Mouse (Mus musculus) ES-Bruce4 (cell line): ENCODE measurements around the gene Ttbk2. TPM values are rescaled to one million over a fixed set of nuclear protein-coding genes. Genes with fewer than 3 reads are reported as not detected.

ENCODE experiments used
- H3K27ac ChIP-seq: 2 replicates; pipeline ENCODE4 v1.5.1; 2012; ENCODE audit warnings: low read length, inconsistent platforms; ENCODE audit not compliant: insufficient read depth
- H3K27me3 ChIP-seq: 2 replicates; pipeline ENCODE4 v1.6.1; 2012; ENCODE audit warnings: mild to moderate bottlenecking, low read length, inconsistent platforms; ENCODE audit not compliant: control insufficient read depth, poor library complexity, insufficient read depth, severe bottlenecking
- H3K36me3 ChIP-seq: 2 replicates; pipeline ENCODE4 v1.6.1; 2012; ENCODE audit warnings: inconsistent platforms, mild to moderate bottlenecking, low read length, moderate library complexity; ENCODE audit not compliant: control insufficient read depth, poor library complexity, insufficient read depth, severe bottlenecking
- H3K4me1 ChIP-seq: one replicate; pipeline ENCODE4 v1.8.1; 2011; ENCODE audit warnings: low read length; ENCODE audit not compliant: control insufficient read depth, insufficient read depth
- H3K4me3 ChIP-seq: 2 replicates; pipeline ENCODE4 v1.5.1; 2011; ENCODE audit warnings: low read depth, mild to moderate bottlenecking, low read length
- H3K9ac ChIP-seq: 2 replicates; pipeline ENCODE4 v1.6.1; 2012; ENCODE audit warnings: low read depth, mild to moderate bottlenecking, inconsistent platforms; ENCODE audit not compliant: poor library complexity, severe bottlenecking
- H3K9me3 ChIP-seq: replicated peaks from 2 replicates; pipeline ENCODE4 v1.6.1; 2012; ENCODE audit warnings: mild to moderate bottlenecking, low read length, inconsistent platforms; ENCODE audit not compliant: control insufficient read depth, poor library complexity, insufficient read depth, severe bottlenecking
- CTCF ChIP-seq: IDR thresholded peaks from one replicate; pipeline ENCODE4 v1.8.1; 2011; ENCODE audit warnings: low read depth, low read length
- EP300 ChIP-seq: IDR thresholded peaks from 2 replicates; pipeline ENCODE4 v1.6.1; 2011; ENCODE audit warnings: low read depth, low read length; ENCODE audit not compliant: insufficient read depth
- POLR2A ChIP-seq: IDR thresholded peaks from one replicate; pipeline ENCODE4 v1.8.1; 2011; ENCODE audit warnings: low read length; ENCODE audit not compliant: insufficient read depth
- polyA plus RNA-seq: library from polyadenylated mRNA; stranded (reverse); fragments of >200 nt; gene quantifications from 2 replicates; pipeline ENCODE4 v1.2.4, GENCODE M21; 2011; ENCODE audit warnings: low read depth; ENCODE audit not compliant: missing spikeins, insufficient read depth, insufficient read length

Ttbk2 gene
- polyA plus RNA-seq, 1 experiment: 13.0 TPM

- no peak for TF ChIP-seq POLR2A
- no peak for TF ChIP-seq EP300
- no peak for TF ChIP-seq CTCF
- Histone ChIP-seq H3K4me3 (no peak overlapping the region), H3K4me1 (no peaks in the 10 kb centered on the region), H3K27me3 (no peaks in the 10 kb centered on the region), H3K27ac (no peak overlapping the region), H3K9ac (no peak overlapping the region), H3K36me3 (no peaks in the 10 kb centered on the region), H3K9me3 (no peaks in the 10 kb centered on the region)
Observed at GRCm38 (mm10) chr2:120852626-120853025, 2.2 kb upstream of the Ttbk2 start.

DNA sequence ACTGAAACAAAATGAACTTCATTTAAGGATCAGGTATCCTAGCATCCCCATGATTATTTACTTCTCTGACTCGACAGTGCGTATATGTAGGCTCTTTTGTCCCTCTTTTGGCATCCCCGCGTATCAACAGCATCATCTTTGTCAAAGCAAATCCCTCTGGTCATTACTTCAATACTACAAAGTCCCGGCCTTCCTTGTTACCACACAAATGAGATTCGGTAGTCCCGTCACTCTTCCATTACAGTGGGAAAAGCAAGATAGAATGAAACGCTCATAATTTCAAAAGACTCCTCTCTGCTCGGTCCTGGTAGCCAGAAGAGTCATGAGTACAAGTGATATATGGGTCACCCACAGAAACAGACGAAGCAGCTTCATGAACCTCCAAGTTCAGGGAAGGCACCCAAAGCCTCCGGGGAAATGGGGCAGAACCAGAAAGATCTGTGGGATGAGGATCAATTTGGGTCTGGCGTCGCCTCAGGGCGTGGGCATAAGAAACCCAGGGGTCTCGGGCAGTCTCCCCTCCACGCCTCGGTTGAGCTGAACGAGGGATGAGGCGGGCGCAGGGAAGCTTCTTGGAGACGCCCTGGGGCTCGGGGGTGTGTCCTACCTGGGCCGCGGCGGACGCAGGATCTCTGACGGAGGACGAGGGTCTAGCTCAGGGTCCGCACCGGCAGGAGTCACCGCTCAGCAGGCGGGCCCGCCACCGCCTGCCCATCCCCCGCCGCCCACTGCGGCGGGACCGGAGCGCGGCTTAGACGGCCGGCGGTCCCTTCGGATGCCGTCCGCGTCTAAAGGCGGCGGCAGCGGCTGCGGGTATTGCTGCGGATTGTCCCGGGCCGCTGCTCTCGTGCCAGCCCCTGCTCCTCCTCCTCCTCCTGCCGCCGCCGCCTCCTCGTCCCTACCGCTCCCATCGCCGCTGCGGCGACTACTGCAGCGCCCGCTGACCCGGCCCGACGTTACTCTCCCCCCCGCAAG is 668 bp downstream of the Ttbk2 start, which contains the start of gene Cdan1:
Gene Cdan1, minus strand, starts transcription at position 680 of the 975 bp plus-strand sequence.
- Histone ChIP-seq H3K9ac (peak within 1 kb of the TSS; percentile 70), H3K27me3 (no peaks in the 10 kb centered on the region), H3K4me1 (no peaks in the 10 kb centered on the region), H3K36me3 (no peaks in the 10 kb centered on the region), H3K4me3 (peak within 1 kb of the TSS; percentile 94), H3K27ac (no peak within 1 kb of the TSS), H3K9me3 (no peaks in the 10 kb centered on the region)
- TF ChIP-seq EP300: no peak

DNA sequence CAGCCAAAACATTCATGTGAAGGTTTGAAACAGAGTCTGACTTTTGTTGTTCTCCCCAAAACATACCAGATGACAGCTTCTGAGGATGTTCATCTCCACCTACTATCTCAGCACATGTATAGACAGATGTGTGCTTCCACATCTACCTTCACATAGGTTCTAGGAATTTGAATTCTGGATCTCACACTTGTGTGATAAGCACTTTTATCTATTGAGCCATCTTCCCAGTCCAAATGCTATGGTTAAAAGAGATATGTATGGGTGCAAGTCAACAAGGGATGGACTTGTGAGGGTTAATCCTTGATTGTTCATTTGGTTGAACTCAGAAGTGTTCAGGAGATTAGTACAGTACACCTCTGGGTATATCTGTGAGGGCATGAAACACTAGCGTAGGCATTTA is 5.1 kb downstream of the Ttbk2 start:
- TF ChIP-seq CTCF (no peak), POLR2A (no peak), EP300 (no peak)
- Histone ChIP-seq H3K4me1 (no peaks in the 10 kb centered on the region), H3K9ac (no peak overlapping the region), H3K36me3 (no peaks in the 10 kb centered on the region), H3K9me3 (no peaks in the 10 kb centered on the region), H3K27me3 (no peaks in the 10 kb centered on the region), H3K27ac (no peak overlapping the region), H3K4me3 (no peak overlapping the region)

DNA sequence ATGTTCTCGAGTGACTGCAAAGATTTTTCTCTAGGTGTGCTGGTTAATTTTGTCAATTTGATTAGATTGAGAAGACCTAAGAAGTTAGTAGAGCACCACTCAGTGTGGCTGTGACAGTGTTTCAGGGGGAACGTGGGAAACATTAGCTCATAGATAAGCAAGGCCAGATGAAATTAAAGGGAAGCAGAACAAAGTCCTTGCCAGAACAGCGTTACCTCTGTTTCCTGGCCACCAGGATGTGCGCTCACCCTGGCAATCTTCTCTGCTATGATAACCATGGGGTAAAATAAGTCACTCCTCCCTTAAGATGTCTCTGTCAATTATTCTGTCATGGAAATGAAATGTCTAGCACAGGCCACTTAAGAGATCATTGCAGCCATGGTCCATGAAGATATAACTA is 6.4 kb downstream of the Ttbk2 start:
- TF ChIP-seq CTCF: no peak
- TF ChIP-seq POLR2A: no peak
- no peak for TF ChIP-seq EP300
- Histone ChIP-seq H3K27ac (no peak overlapping the region), H3K9ac (no peak overlapping the region), H3K27me3 (no peaks in the 10 kb centered on the region), H3K4me3 (no peak overlapping the region), H3K9me3 (no peaks in the 10 kb centered on the region), H3K36me3 (no peaks in the 10 kb centered on the region), H3K4me1 (no peaks in the 10 kb centered on the region)

GRCm38 (mm10) chr2:120841211-120841610 is 9.2 kb downstream of the Ttbk2 start:
- no peaks in the 10 kb centered on the region for H3K36me3 ChIP-seq
- TF ChIP-seq EP300 (no peak), CTCF (no peak), POLR2A (no peak)
- no peaks in the 10 kb centered on the region for H3K27me3 ChIP-seq

DNA sequence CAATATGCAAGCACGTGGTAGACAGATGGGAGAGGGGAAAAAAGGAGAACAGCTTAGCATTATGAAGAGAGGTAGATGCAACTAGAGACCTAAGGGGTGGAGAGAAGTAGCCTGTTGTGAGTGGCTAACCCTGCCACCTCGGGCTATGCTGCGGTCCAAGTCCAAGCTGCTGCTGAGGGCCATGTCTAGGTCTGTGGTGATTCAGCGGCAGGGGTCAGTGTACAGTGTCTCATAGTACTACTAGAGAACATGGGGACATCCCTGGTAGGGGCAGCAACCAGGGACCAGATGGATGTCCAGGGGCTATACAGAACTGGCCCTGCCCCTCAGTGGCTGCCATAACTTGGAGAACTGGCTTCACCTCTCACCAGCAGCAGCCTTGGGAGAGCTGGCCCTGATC is 15.2 kb downstream of the Ttbk2 start:
- Histone ChIP-seq H3K36me3 (no peaks in the 10 kb centered on the region), H3K27me3 (no peaks in the 10 kb centered on the region), H3K9ac (no peak overlapping the region), H3K9me3 (no peaks in the 10 kb centered on the region), H3K27ac (no peak overlapping the region), H3K4me3 (no peak overlapping the region), H3K4me1 (no peaks in the 10 kb centered on the region)
- TF ChIP-seq POLR2A (no peak), CTCF (no peak), EP300 (no peak)

More at GRCm38 (mm10) chr2:120841211-120841610, 9.2 kb downstream of the Ttbk2 start:
- Histone ChIP-seq H3K9ac (no peak overlapping the region), H3K9me3 (no peaks in the 10 kb centered on the region), H3K27ac (no peak overlapping the region), H3K4me1 (no peaks in the 10 kb centered on the region), H3K4me3 (no peak overlapping the region)
